Comparison of ENCODE assay signal across 17 mouse cellular contexts in genomic region chr19:56544681-56545388, GRCm38 (mm10). TPM values are rescaled to one million over a fixed set of nuclear protein-coding genes. Genes with fewer than 3 reads are reported as not detected.
DNase-seq lines count a peak whose midpoint lies in the region; ATAC-seq and TF ChIP-seq lines count a peak whose summit lies in the region.
"Had no signal": no experiment of that assay in that cellular context is flagged by ENCODE, and none has a peak within 500 bp of the region (broad histone marks: within the 10 kb centered on the region; RNA-seq: fewer than 3 reads in every experiment).

No protein-coding gene starts in this region.

- no peak; the same call in 1 of the 2 replicates for ATAC-seq in lung, embryonic 14.5 days (ENCODE audit: insufficient read depth)
- ATAC-seq: forebrain, embryonic 16.5 days; inflammation-experienced regulatory T-cells, adult 6 months had no signal

- peaks cover 13% of the 10 kb centered on the region for H3K79me2 ChIP-seq in myocyte (ENCODE audit: control insufficient read depth, insufficient read depth)

- no peaks in the 10 kb centered on the region for H3K9me3 ChIP-seq in heart, embryonic 10.5 days
- H3K9me3 ChIP-seq in lung, embryonic 14.5 days (ENCODE audit: low read depth, low read length): no peaks in the 10 kb centered on the region
- H3K9me3 ChIP-seq: embryonic facial prominence, embryonic 10.5 days; hindbrain, embryonic 10.5 days had no signal

- H3K27me3 ChIP-seq in heart, embryonic 10.5 days (ENCODE audit: insufficient read depth, poor library complexity, severe bottlenecking): no peaks in the 10 kb centered on the region
- no peaks in the 10 kb centered on the region for H3K27me3 ChIP-seq in lung, embryonic 14.5 days (ENCODE audit: insufficient read depth, low read length)
- no peaks in the 10 kb centered on the region for H3K27me3 ChIP-seq in myocyte (ENCODE audit: control insufficient read depth, insufficient read depth, insufficient read length)

- no peak for TF ChIP-seq CTCF in lung, embryonic 14.5 days (IDR thresholded peaks at IDR 0.05; ENCODE audit: low read depth)

- H3K27ac ChIP-seq in heart, embryonic 10.5 days: no peak overlapping the region
- no peak overlapping the region for H3K27ac ChIP-seq in lung, embryonic 14.5 days (ENCODE audit: low read depth)
- H3K27ac ChIP-seq: embryonic facial prominence, embryonic 10.5 days; gastrocnemius, adult 2 months; hindbrain, embryonic 10.5 days; layer of hippocampus, adult 2 months had no signal

- H3K4me2 ChIP-seq in lung, embryonic 14.5 days: no peak overlapping the region
- no peak overlapping the region for H3K4me2 ChIP-seq in myocyte (ENCODE audit: low read depth)

- H3K4me1 ChIP-seq in heart, embryonic 10.5 days: peaks cover 13% of the 10 kb centered on the region
- peaks cover 6% of the 10 kb centered on the region; the same call in 1 of the 2 replicates for H3K4me1 ChIP-seq in lung, embryonic 14.5 days (ENCODE audit: insufficient read depth)

- DNase-seq in heart, adult 8-10 months (ENCODE audit: low spot score): peak; percentile 40
- no peak for DNase-seq in heart, embryonic 10.5 days (ENCODE audit: low spot score)
- peak; percentile 20 to 42 for DNase-seq in kidney, postnatal 4 days
- DNase-seq in kidney, postnatal 25 days: no peak
- DNase-seq in lung, embryonic 14.5 days: peak; percentile 71
- no peak for DNase-seq in adipocyte (ENCODE audit: low spot score)
- DNase-seq in urinary bladder, adult 18-20 months (ENCODE audit: low spot score in 2 of 2): no peak
- DNase-seq: cerebellum, postnatal 36 days; gastrocnemius, adult 2 months; midbrain, embryonic 14.5 days; right cerebral cortex, postnatal 14 days had no signal

- no peak for TF ChIP-seq POLR2A in myocyte (IDR thresholded peaks at IDR 0.05; ENCODE audit: insufficient read length, low read depth)

- H3K4me3 ChIP-seq in heart, embryonic 10.5 days: no peak overlapping the region
- no peak overlapping the region for H3K4me3 ChIP-seq in lung, embryonic 14.5 days (ENCODE audit: low read depth, low read length)
- no peak overlapping the region for H3K4me3 ChIP-seq in myocyte
- H3K4me3 ChIP-seq: embryonic facial prominence, embryonic 10.5 days; gastrocnemius, adult 2 months; hindbrain, embryonic 10.5 days; layer of hippocampus, adult 2 months had no signal

- no peak overlapping the region for H3ac ChIP-seq in myocyte (ENCODE audit: control insufficient read depth, insufficient read length)

- peaks cover 38% of the 10 kb centered on the region for H3K36me3 ChIP-seq in heart, embryonic 10.5 days
- H3K36me3 ChIP-seq in lung, embryonic 14.5 days (ENCODE audit: insufficient read depth): peaks cover 34% of the 10 kb centered on the region
- no peaks in the 10 kb centered on the region for H3K36me3 ChIP-seq in myocyte (ENCODE audit: control insufficient read depth, insufficient read depth)

- H3K9ac ChIP-seq in lung, embryonic 14.5 days: no peak overlapping the region

- WGBS in heart, embryonic 10.5 days: 91% methylated on average over 13 of the region's 13 CpGs
- 75% methylated on average over 13 of the region's 13 CpGs for WGBS in lung, embryonic 14.5 days

TF ChIP-seq in myocyte, 11 proteins besides CTCF, POLR2A, EP300 and RAD21:
- no peak for TF ChIP-seq TCF12 (IDR thresholded peaks at IDR 0.05; ENCODE audit: insufficient read depth, poor library complexity, severe bottlenecking)
- peak in 2 of 3 experiments; percentile 15 to 24 for TF ChIP-seq MYOD1 (IDR thresholded peaks at IDR 0.05; ENCODE audit: control insufficient read depth in 1 of 3, insufficient read length in 2 of 3, low read depth in 2 of 3)

RNA-seq across cellular contexts. Expression of gene Dclre1a, which starts 3.2 kb away (rescaled TPM):
- total RNA-seq in heart, adult 8-10 months (2022): 10 to 100 TPM in 2 of 4 experiments, 1 to 10 TPM in 2; 7.4 to 12.5 (median 10.6) TPM
- 16.3 and 16.5 TPM in 2 replicates for polyA plus RNA-seq in heart, embryonic 10.5 days (2016; fragmentation: Nextera tagmentation; extraction: Ambion mirVana)
- 17.7 and 20.2 TPM in 2 replicates for polyA plus RNA-seq in lung, embryonic 14.5 days (2014; fragmentation: Nextera tagmentation; extraction: Ambion mirVana)
- polyA plus RNA-seq in myocyte (2012; fragmentation: generic; extraction: Trizol): 3.3 TPM

RNA-seq across cellular contexts. Expression of gene Nhlrc2, which starts 3.2 kb away (rescaled TPM):
- total RNA-seq in heart, adult 8-10 months (2022): 10 to 100 TPM; 25.7 to 28.2 (median 27.7) TPM
- polyA plus RNA-seq in heart, embryonic 10.5 days (2016; fragmentation: Nextera tagmentation; extraction: Ambion mirVana): 13.9 and 16.8 TPM in 2 replicates
- 21.1 and 21.4 TPM in 2 replicates for polyA plus RNA-seq in lung, embryonic 14.5 days (2014; fragmentation: Nextera tagmentation; extraction: Ambion mirVana)
- 6.9 TPM for polyA plus RNA-seq in myocyte (2012; fragmentation: generic; extraction: Trizol)

Comparison
In these comparisons a context has a peak if more than half of its experiments do, and no peak if none do; other contexts are left out.
1. DNase-seq: peak in heart, adult 8-10 months (single experiment), kidney, postnatal 4 days (2 of 2) and lung, embryonic 14.5 days (single experiment); none in heart, embryonic 10.5 days (single experiment), kidney, postnatal 25 days (0 of 2), adipocyte (single experiment) and urinary bladder, adult 18-20 months (0 of 2).